Mouse (Mus musculus): Measurements from ENCODE around the gene Plcl2. TPM values are rescaled to one million over a fixed set of nuclear protein-coding genes. Genes with fewer than 3 reads are reported as not detected.

Gene Plcl2
- total and polyA plus RNA-seq, 3 experiments = 23.6 to 83.7 TPM; not detected in 1

GRCm38 (mm10) chr17:50483700-50484099, 25.5 kb upstream of the Plcl2 start:
- H3K4me3 ChIP-seq (ENCODE audit: control insufficient read depth in 1 of 2, insufficient read depth in 1 of 2, low read depth in 2 of 2, low read length in 2 of 2) = no peak overlapping the region
- H3K4me1 ChIP-seq (ENCODE audit: control insufficient read depth in 1 of 2, insufficient read depth in 2 of 2, low read length in 2 of 2) = peaks cover 0 to 10% of the 10 kb centered on the region in 2 experiments; a peak in 2 of 4 replicates
- H3K27ac ChIP-seq (ENCODE audit: control insufficient read depth, low read depth, low read length) = no peak overlapping the region
- no peaks in the 10 kb centered on the region for H3K27me3 ChIP-seq (ENCODE audit: control insufficient read depth in 1 of 2, insufficient read depth in 2 of 2, low read length in 2 of 2)
- H3K36me3 ChIP-seq (ENCODE audit: control insufficient read depth in 1 of 2, insufficient read depth in 2 of 2, low read length in 2 of 2) = peaks cover 0 to 4% of the 10 kb centered on the region in 2 experiments; a peak in 2 of 4 replicates
- H3K79me2 ChIP-seq (ENCODE audit: control insufficient read depth, insufficient read depth, low read length, poor library complexity) = no peaks in the 10 kb centered on the region
- H3K9ac ChIP-seq (ENCODE audit: control insufficient read depth, low read depth, low read length, poor library complexity, severe bottlenecking) = no peak overlapping the region
- TF ChIP-seq CTCF (IDR thresholded peaks at IDR 0.05 in 2 of 3, conservative IDR thresholded peaks at IDR 0.05 in 1 of 3; ENCODE audit: control insufficient read depth in 1 of 3, insufficient read depth in 1 of 3, low read depth in 2 of 3, low read length in 3 of 3, poor library complexity in 1 of 3, severe bottlenecking in 1 of 3) = peak in 2 of 3 experiments; percentile 6 to 7; a peak in 1 of 6 replicates
- no peak for TF ChIP-seq USF2 (IDR thresholded peaks at IDR 0.05; ENCODE audit: borderline replicate concordance in 1 of 2, insufficient read depth in 1 of 2, low read depth in 1 of 2, low read length in 2 of 2)
- TF ChIP-seq TBP (IDR thresholded peaks at IDR 0.05; ENCODE audit: low read depth, low read length) = no peak
- TF ChIP-seq GATA1 (IDR thresholded peaks at IDR 0.05; ENCODE audit: low read depth, low read length) = no peak
- peak; percentile 33 for DNase-seq (ENCODE audit: low read depth, low spot score)
- H3K9me3 ChIP-seq (replicated peaks; ENCODE audit: insufficient read depth, low read length) = no peaks in the 10 kb centered on the region

- H3K9ac ChIP-seq (ENCODE audit: control insufficient read depth, low read depth, low read length, poor library complexity, severe bottlenecking) = no peak overlapping the region
- H3K27me3 ChIP-seq (ENCODE audit: control insufficient read depth in 1 of 2, insufficient read depth in 2 of 2, low read length in 2 of 2) = no peaks in the 10 kb centered on the region
- TF ChIP-seq ZC3H11A (IDR thresholded peaks at IDR 0.05; ENCODE audit: low read depth, low read length) (no peak), CHD2 (IDR thresholded peaks at IDR 0.05; ENCODE audit: low read length) (no peak), TCF12 (IDR thresholded peaks at IDR 0.05; ENCODE audit: low read depth, low read length) (no peak), POLR2AphosphoS2 (IDR thresholded peaks at IDR 0.05; ENCODE audit: low read length) (no peak), UBTF (IDR thresholded peaks at IDR 0.05; ENCODE audit: borderline replicate concordance, insufficient read depth, low read depth, low read length) (no peak), GABPA (IDR thresholded peaks at IDR 0.05; ENCODE audit: low read depth, low read length) (no peak)
- no peak overlapping the region for H3K4me3 ChIP-seq (ENCODE audit: control insufficient read depth in 1 of 2, insufficient read depth in 1 of 2, low read depth in 2 of 2, low read length in 2 of 2)
- no peaks in the 10 kb centered on the region for H3K79me2 ChIP-seq (ENCODE audit: control insufficient read depth, insufficient read depth, low read length, poor library complexity)
- H3K4me1 ChIP-seq (ENCODE audit: control insufficient read depth in 1 of 2, insufficient read depth in 2 of 2, low read length in 2 of 2) = no peaks in the 10 kb centered on the region
- DNase-seq (ENCODE audit: low read depth, low spot score) = no peak
- H3K27ac ChIP-seq (ENCODE audit: control insufficient read depth, low read depth, low read length) = no peak overlapping the region
- H3K9me3 ChIP-seq (replicated peaks; ENCODE audit: insufficient read depth, low read length) = no peaks in the 10 kb centered on the region
- no peaks in the 10 kb centered on the region for H3K36me3 ChIP-seq (ENCODE audit: control insufficient read depth in 1 of 2, insufficient read depth in 2 of 2, low read length in 2 of 2)
Measured at GRCm38 (mm10) chr17:50484981-50485380, 24.2 kb upstream of the Plcl2 start.

- Histone ChIP-seq H3K4me3 (ENCODE audit: control insufficient read depth in 1 of 2, insufficient read depth in 1 of 2, low read depth in 2 of 2, low read length in 2 of 2) (no peak overlapping the region), H3K36me3 (ENCODE audit: control insufficient read depth in 1 of 2, insufficient read depth in 2 of 2, low read length in 2 of 2) (no peaks in the 10 kb centered on the region), H3K4me1 (ENCODE audit: control insufficient read depth in 1 of 2, insufficient read depth in 2 of 2, low read length in 2 of 2) (no peaks in the 10 kb centered on the region), H3K9ac (ENCODE audit: control insufficient read depth, low read depth, low read length, poor library complexity, severe bottlenecking) (no peak overlapping the region), H3K27ac (ENCODE audit: control insufficient read depth, low read depth, low read length) (no peak overlapping the region), H3K27me3 (ENCODE audit: control insufficient read depth in 1 of 2, insufficient read depth in 2 of 2, low read length in 2 of 2) (no peaks in the 10 kb centered on the region), H3K79me2 (ENCODE audit: control insufficient read depth, insufficient read depth, low read length, poor library complexity) (no peaks in the 10 kb centered on the region), H3K9me3 (replicated peaks; ENCODE audit: insufficient read depth, low read length) (no peaks in the 10 kb centered on the region)
- TF ChIP-seq TBP (IDR thresholded peaks at IDR 0.05; ENCODE audit: low read depth, low read length) (no peak), ZNF384 (IDR thresholded peaks at IDR 0.05; ENCODE audit: low read depth, low read length) (no peak), NRF1 (IDR thresholded peaks at IDR 0.05; ENCODE audit: insufficient read depth, low read depth, low read length, poor library complexity, severe bottlenecking) (no peak), BHLHE40 (IDR thresholded peaks at IDR 0.05; ENCODE audit: borderline replicate concordance, low read depth, low read length) (no peak), RAD21 (IDR thresholded peaks at IDR 0.05; ENCODE audit: low read depth, low read length) (no peak), TAL1 (IDR thresholded peaks at IDR 0.05; ENCODE audit: low read length) (no peak), CHD1 (IDR thresholded peaks at IDR 0.05; ENCODE audit: low read depth, low read length) (no peak), ZMIZ1 (IDR thresholded peaks at IDR 0.05; ENCODE audit: low read depth, low read length) (no peak), ELF1 (IDR thresholded peaks at IDR 0.05; ENCODE audit: low read depth, low read length) (no peak), MYC (IDR thresholded peaks at IDR 0.05; ENCODE audit: low read depth, low read length) (no peak), MXI1 (IDR thresholded peaks at IDR 0.05; ENCODE audit: low read depth, low read length) (no peak), MAFK (IDR thresholded peaks at IDR 0.05; ENCODE audit: borderline replicate concordance, low read depth, low read length) (no peak), RCOR1 (IDR thresholded peaks at IDR 0.05; ENCODE audit: low read depth, low read length) (no peak), MAX (IDR thresholded peaks at IDR 0.05; ENCODE audit: low read length) (no peak), POLR2AphosphoS2 (IDR thresholded peaks at IDR 0.05; ENCODE audit: low read length) (no peak), MYB (IDR thresholded peaks at IDR 0.05; ENCODE audit: low read depth, low read length) (no peak), EP300 (IDR thresholded peaks at IDR 0.05; ENCODE audit: low read depth in 1 of 2, low read length in 2 of 2) (no peak), USF2 (IDR thresholded peaks at IDR 0.05; ENCODE audit: borderline replicate concordance in 1 of 2, insufficient read depth in 1 of 2, low read depth in 1 of 2, low read length in 2 of 2) (no peak)
- no peak for DNase-seq (ENCODE audit: low read depth, low spot score)
Measured at GRCm38 (mm10) chr17:50487058-50487618, 22.1 kb upstream of the Plcl2 start.

Data from MEL (cell line).